Mouse (Mus musculus): Measurements from ENCODE around the gene Fam24a. TPM values are rescaled to one million over a fixed set of nuclear protein-coding genes. Genes with fewer than 3 reads are reported as not detected.

Gene Fam24a
- 0.29 TPM in 1 of 2 replicates, not detected in the other for polyA plus RNA-seq (2014; fragmentation: Nextera tagmentation; extraction: Ambion mirVana)

- Histone ChIP-seq H3K9me3 (ENCODE audit: control insufficient read depth, low read length) (no peaks in the 10 kb centered on the region), H3K9ac (ENCODE audit: low read length) (no peak within 1 kb of the TSS), H3K4me2 (no peak within 1 kb of the TSS), H3K4me1 (ENCODE audit: control insufficient read depth, insufficient read depth, low read length) (no peaks in the 10 kb centered on the region), H3K4me3 (ENCODE audit: low read depth, low read length) (no peak within 1 kb of the TSS), H3K27me3 (ENCODE audit: control insufficient read depth, insufficient read depth, low read length) (no peaks in the 10 kb centered on the region), H3K27ac (ENCODE audit: low read depth, low read length) (no peak within 1 kb of the TSS), H3K36me3 (ENCODE audit: control insufficient read depth, insufficient read depth, low read length) (no peaks in the 10 kb centered on the region)
- peak; percentile 4 for DNase-seq (ENCODE audit: low spot score, missing footprints)
- 48% methylated on average over 1 of the region's 1 CpGs for WGBS
- no peak for ATAC-seq (ENCODE audit: low FRiP score)
Observed at GRCm38 (mm10) chr7:131333564-131333963, at the start of gene Fam24a. Fam24a (plus strand) TSS chr7:131333864.

- no peaks in the 10 kb centered on the region for H3K36me3 ChIP-seq (ENCODE audit: control insufficient read depth, insufficient read depth, low read length)
- H3K27ac ChIP-seq (ENCODE audit: low read depth, low read length), result no peak overlapping the region
- H3K27me3 ChIP-seq (ENCODE audit: control insufficient read depth, insufficient read depth, low read length), result no peaks in the 10 kb centered on the region
- no peak overlapping the region for H3K4me2 ChIP-seq
- H3K4me1 ChIP-seq (ENCODE audit: control insufficient read depth, insufficient read depth, low read length), result no peaks in the 10 kb centered on the region
- WGBS, result 82% methylated on average over 8 of the region's 8 CpGs
- H3K4me3 ChIP-seq (ENCODE audit: low read depth, low read length), result no peak overlapping the region
- no peak for DNase-seq (ENCODE audit: low spot score, missing footprints)
- no peak overlapping the region for H3K9ac ChIP-seq (ENCODE audit: low read length)
- no peak for ATAC-seq (ENCODE audit: low FRiP score)
- no peaks in the 10 kb centered on the region for H3K9me3 ChIP-seq (ENCODE audit: control insufficient read depth, low read length)
Observed at GRCm38 (mm10) chr7:131297151-131297550, 36.5 kb upstream of the Fam24a start.

DNA sequence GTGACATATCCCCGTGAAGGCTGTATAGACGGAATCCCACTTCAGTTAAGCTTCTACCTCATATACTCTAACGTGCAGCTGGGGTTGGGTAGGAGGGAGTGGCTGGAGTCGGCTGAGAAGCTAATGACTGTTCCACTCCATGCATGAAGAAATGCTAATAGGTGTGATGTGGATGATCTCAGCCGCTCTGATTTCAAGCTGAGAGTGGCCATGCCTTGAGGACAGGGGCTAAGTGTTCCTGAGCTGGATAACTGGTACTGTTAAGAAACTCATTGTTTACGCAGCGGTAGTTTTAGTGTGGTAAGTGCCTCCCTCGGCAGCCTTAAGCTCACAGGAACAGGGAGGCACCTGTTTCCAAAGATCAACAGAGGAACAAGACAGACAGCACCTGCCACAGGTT lies 30.3 kb upstream of the Fam24a start:
- ATAC-seq (ENCODE audit: low FRiP score) (no peak), DNase-seq (ENCODE audit: low spot score, missing footprints) (no peak)
- Histone ChIP-seq H3K4me1 (ENCODE audit: control insufficient read depth, insufficient read depth, low read length) (no peaks in the 10 kb centered on the region), H3K36me3 (ENCODE audit: control insufficient read depth, insufficient read depth, low read length) (no peaks in the 10 kb centered on the region), H3K27ac (ENCODE audit: low read depth, low read length) (no peak overlapping the region), H3K4me3 (ENCODE audit: low read depth, low read length) (no peak overlapping the region), H3K4me2 (no peak overlapping the region), H3K27me3 (ENCODE audit: control insufficient read depth, insufficient read depth, low read length) (no peaks in the 10 kb centered on the region), H3K9ac (ENCODE audit: low read length) (no peak overlapping the region), H3K9me3 (ENCODE audit: control insufficient read depth, low read length) (no peaks in the 10 kb centered on the region)
- 79% methylated on average over 8 of the region's 8 CpGs for WGBS

GRCm38 (mm10) chr7:131306733-131307132 lies 26.9 kb upstream of the Fam24a start:
- H3K36me3 ChIP-seq (ENCODE audit: control insufficient read depth, insufficient read depth, low read length), result no peaks in the 10 kb centered on the region
- DNase-seq (ENCODE audit: low spot score, missing footprints) (no peak), ATAC-seq (ENCODE audit: low FRiP score) (no peak)
- H3K4me2 ChIP-seq, result no peak overlapping the region
- WGBS, result 85% methylated on average over 5 of the region's 5 CpGs
- no peak overlapping the region for H3K9ac ChIP-seq (ENCODE audit: low read length)
- no peaks in the 10 kb centered on the region for H3K4me1 ChIP-seq (ENCODE audit: control insufficient read depth, insufficient read depth, low read length)
- no peaks in the 10 kb centered on the region for H3K9me3 ChIP-seq (ENCODE audit: control insufficient read depth, low read length)
- H3K27me3 ChIP-seq (ENCODE audit: control insufficient read depth, insufficient read depth, low read length), result no peaks in the 10 kb centered on the region
- H3K27ac ChIP-seq (ENCODE audit: low read depth, low read length), result no peak overlapping the region
- H3K4me3 ChIP-seq (ENCODE audit: low read depth, low read length), result no peak overlapping the region

DNA sequence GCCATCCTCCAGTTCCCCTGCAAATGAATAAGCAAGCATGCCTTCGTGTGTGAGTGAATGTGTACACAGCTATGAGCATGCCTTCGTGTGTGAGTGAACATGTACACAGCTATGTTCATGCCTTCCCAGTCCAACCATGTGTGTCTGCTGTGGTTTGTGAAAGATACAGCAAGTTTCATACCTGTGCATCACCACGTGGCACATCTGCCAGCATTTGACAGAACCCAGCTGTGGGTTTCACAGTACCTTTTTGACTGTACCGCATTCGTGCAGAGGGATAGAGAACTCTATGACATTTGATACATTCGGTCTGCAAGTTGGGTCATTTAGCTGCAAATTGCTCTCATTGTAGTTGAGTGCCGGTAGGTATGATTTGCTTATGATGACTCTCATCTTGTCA lies 19.2 kb upstream of the Fam24a start:
- DNase-seq (ENCODE audit: low spot score, missing footprints), result no peak
- Histone ChIP-seq H3K9ac (ENCODE audit: low read length) (no peak overlapping the region), H3K27me3 (ENCODE audit: control insufficient read depth, insufficient read depth, low read length) (no peaks in the 10 kb centered on the region), H3K9me3 (ENCODE audit: control insufficient read depth, low read length) (no peaks in the 10 kb centered on the region), H3K27ac (ENCODE audit: low read depth, low read length) (no peak overlapping the region), H3K4me3 (ENCODE audit: low read depth, low read length) (no peak overlapping the region), H3K4me2 (no peak overlapping the region), H3K4me1 (ENCODE audit: control insufficient read depth, insufficient read depth, low read length) (no peaks in the 10 kb centered on the region), H3K36me3 (ENCODE audit: control insufficient read depth, insufficient read depth, low read length) (no peaks in the 10 kb centered on the region)
- 89% methylated on average over 7 of the region's 7 CpGs for WGBS
- no peak for ATAC-seq (ENCODE audit: low FRiP score)

- DNase-seq (ENCODE audit: low spot score, missing footprints), result no peak
- no peak for ATAC-seq (ENCODE audit: low FRiP score)
- H3K9me3 ChIP-seq (ENCODE audit: control insufficient read depth, low read length), result no peaks in the 10 kb centered on the region
- no peaks in the 10 kb centered on the region for H3K27me3 ChIP-seq (ENCODE audit: control insufficient read depth, insufficient read depth, low read length)
- H3K4me1 ChIP-seq (ENCODE audit: control insufficient read depth, insufficient read depth, low read length), result no peaks in the 10 kb centered on the region
- no peaks in the 10 kb centered on the region for H3K36me3 ChIP-seq (ENCODE audit: control insufficient read depth, insufficient read depth, low read length)
- WGBS, result 70% methylated on average over 12 of the region's 12 CpGs
- no peak overlapping the region for H3K4me2 ChIP-seq
- no peak overlapping the region for H3K27ac ChIP-seq (ENCODE audit: low read depth, low read length)
- H3K9ac ChIP-seq (ENCODE audit: low read length), result no peak overlapping the region
- no peak overlapping the region for H3K4me3 ChIP-seq (ENCODE audit: low read depth, low read length)
Observed at GRCm38 (mm10) chr7:131317587-131317986, 16.1 kb upstream of the Fam24a start.

DNA sequence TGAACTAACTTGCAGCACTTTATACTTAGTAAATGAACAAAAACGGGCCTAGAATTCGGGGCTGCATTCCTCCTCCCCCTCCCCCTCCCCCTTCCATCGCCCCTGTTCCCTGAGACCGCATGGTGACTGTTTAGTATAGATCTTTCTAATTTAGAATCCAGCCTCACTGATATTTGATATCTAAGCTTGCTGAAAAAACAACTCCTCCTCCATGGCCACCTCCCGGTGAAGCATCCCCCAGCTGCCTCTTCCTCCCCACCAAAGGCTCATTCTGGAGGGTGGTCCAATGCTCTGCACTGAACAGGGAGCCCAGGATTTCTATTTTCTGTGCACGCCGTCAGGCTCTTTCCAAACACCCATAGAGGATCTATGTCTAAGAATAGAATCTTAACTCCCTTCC lies 15.3 kb upstream of the Fam24a start:
- no peaks in the 10 kb centered on the region for H3K36me3 ChIP-seq (ENCODE audit: control insufficient read depth, insufficient read depth, low read length)
- no peak for ATAC-seq (ENCODE audit: low FRiP score)
- no peak overlapping the region for H3K27ac ChIP-seq (ENCODE audit: low read depth, low read length)
- H3K9me3 ChIP-seq (ENCODE audit: control insufficient read depth, low read length), result no peaks in the 10 kb centered on the region
- WGBS, result 89% methylated on average over 6 of the region's 7 CpGs
- no peaks in the 10 kb centered on the region for H3K27me3 ChIP-seq (ENCODE audit: control insufficient read depth, insufficient read depth, low read length)
- H3K4me2 ChIP-seq, result no peak overlapping the region
- H3K4me1 ChIP-seq (ENCODE audit: control insufficient read depth, insufficient read depth, low read length), result no peaks in the 10 kb centered on the region
- no peak overlapping the region for H3K9ac ChIP-seq (ENCODE audit: low read length)
- no peak for DNase-seq (ENCODE audit: low spot score, missing footprints)
- H3K4me3 ChIP-seq (ENCODE audit: low read depth, low read length), result no peak overlapping the region

DNA sequence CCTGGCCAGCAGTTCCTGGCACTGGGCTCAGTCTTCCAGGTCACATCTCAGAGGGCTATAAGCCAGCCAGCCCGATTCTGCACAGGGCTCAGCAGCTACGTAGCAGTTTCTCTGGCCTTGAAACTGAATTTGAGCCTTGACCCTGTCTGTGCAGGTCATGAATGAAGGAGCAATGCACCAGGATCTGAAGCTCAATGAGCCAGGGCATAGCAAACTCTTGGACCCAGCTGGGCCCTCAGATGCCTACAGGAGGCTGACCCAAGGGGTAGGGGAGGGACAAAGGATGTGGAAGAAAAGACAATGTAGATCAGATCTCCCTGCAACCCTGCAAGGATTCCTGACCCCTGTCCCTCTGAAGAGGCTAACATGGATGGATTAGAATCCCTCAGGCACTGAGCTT lies 11.5 kb upstream of the Fam24a start, which contains the start of gene Cuzd1:
Gene Cuzd1, minus strand, starts transcription at position 101 of the 400 bp plus-strand sequence.
- DNase-seq (ENCODE audit: low spot score, missing footprints), result no peak
- no peak for ATAC-seq (ENCODE audit: low FRiP score)
- H3K4me2 ChIP-seq, result no peak within 1 kb of the TSS
- H3K4me3 ChIP-seq (ENCODE audit: low read depth, low read length), result no peak within 1 kb of the TSS
- H3K4me1 ChIP-seq (ENCODE audit: control insufficient read depth, insufficient read depth, low read length), result no peaks in the 10 kb centered on the region
- no peaks in the 10 kb centered on the region for H3K36me3 ChIP-seq (ENCODE audit: control insufficient read depth, insufficient read depth, low read length)
- no peak within 1 kb of the TSS for H3K27ac ChIP-seq (ENCODE audit: low read depth, low read length)
- no peaks in the 10 kb centered on the region for H3K27me3 ChIP-seq (ENCODE audit: control insufficient read depth, insufficient read depth, low read length)
- 66% methylated on average over 2 of the region's 2 CpGs for WGBS
- no peak within 1 kb of the TSS for H3K9ac ChIP-seq (ENCODE audit: low read length)
- H3K9me3 ChIP-seq (ENCODE audit: control insufficient read depth, low read length), result no peaks in the 10 kb centered on the region

- no peak overlapping the region for H3K9ac ChIP-seq (ENCODE audit: low read length)
- WGBS, result 94% methylated on average over 5 of the region's 5 CpGs
- no peaks in the 10 kb centered on the region for H3K36me3 ChIP-seq (ENCODE audit: control insufficient read depth, insufficient read depth, low read length)
- no peaks in the 10 kb centered on the region for H3K27me3 ChIP-seq (ENCODE audit: control insufficient read depth, insufficient read depth, low read length)
- H3K4me3 ChIP-seq (ENCODE audit: low read depth, low read length), result no peak overlapping the region
- no peak overlapping the region for H3K27ac ChIP-seq (ENCODE audit: low read depth, low read length)
- no peaks in the 10 kb centered on the region for H3K9me3 ChIP-seq (ENCODE audit: control insufficient read depth, low read length)
- DNase-seq (ENCODE audit: low spot score, missing footprints) (peak; percentile 35), ATAC-seq (ENCODE audit: low FRiP score) (no peak)
- no peaks in the 10 kb centered on the region for H3K4me1 ChIP-seq (ENCODE audit: control insufficient read depth, insufficient read depth, low read length)
- no peak overlapping the region for H3K4me2 ChIP-seq
Observed at GRCm38 (mm10) chr7:131327054-131327453, 6.6 kb upstream of the Fam24a start.

DNA sequence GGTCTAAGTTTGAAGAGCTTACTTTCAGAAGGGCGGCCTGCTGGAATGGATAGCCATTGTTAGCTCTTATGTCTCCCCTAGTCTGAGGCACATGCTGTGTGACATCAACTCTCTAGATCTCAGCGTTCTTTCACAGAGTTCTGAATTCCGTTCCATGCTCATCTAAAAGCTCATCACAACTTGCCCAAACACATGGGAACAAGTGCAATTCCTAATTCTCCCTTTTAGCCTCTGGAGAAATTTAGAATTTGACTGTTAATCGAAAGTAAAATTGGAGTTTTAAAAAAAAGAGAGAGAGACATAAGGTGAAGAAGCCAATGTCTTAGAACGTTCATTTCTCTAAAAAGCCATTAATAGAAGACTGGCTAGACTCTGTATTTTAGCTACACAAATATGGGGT lies 4.2 kb upstream of the Fam24a start, which contains the start of gene Fam24b:
Gene Fam24b, minus strand, starts transcription at position 101 of the 400 bp plus-strand sequence.
- no peak for ATAC-seq (ENCODE audit: low FRiP score)
- 87% methylated on average over 5 of the region's 5 CpGs for WGBS
- no peaks in the 10 kb centered on the region for H3K27me3 ChIP-seq (ENCODE audit: control insufficient read depth, insufficient read depth, low read length)

More for the DNA sequence above, 4.2 kb upstream of the Fam24a start, which contains the start of gene Fam24b:
- DNase-seq (ENCODE audit: low spot score, missing footprints), result peak; percentile 1
- Histone ChIP-seq H3K4me2 (no peak within 1 kb of the TSS), H3K27ac (ENCODE audit: low read depth, low read length) (no peak within 1 kb of the TSS), H3K9me3 (ENCODE audit: control insufficient read depth, low read length) (no peaks in the 10 kb centered on the region), H3K9ac (ENCODE audit: low read length) (no peak within 1 kb of the TSS), H3K36me3 (ENCODE audit: control insufficient read depth, insufficient read depth, low read length) (no peaks in the 10 kb centered on the region), H3K4me3 (ENCODE audit: low read depth, low read length) (no peak within 1 kb of the TSS), H3K4me1 (ENCODE audit: control insufficient read depth, insufficient read depth, low read length) (no peaks in the 10 kb centered on the region)
